Mouse (Mus musculus) retina, embryonic 14.5 days (tissue): Measurements from ENCODE around the gene Smc3.

Experiments used
- DNase-seq: peaks from one replicate; pipeline ENCODE4 v3.0.0-alpha.2; 2015; ENCODE audit warnings: low spot score

Gene Smc3

GRCm38 (mm10) chr19:53599757-53600539 lies at the start of gene Smc3:
Gene Smc3, plus strand, starts transcription at chr19:53600398.
- peak; percentile 99 for DNase-seq

DNA sequence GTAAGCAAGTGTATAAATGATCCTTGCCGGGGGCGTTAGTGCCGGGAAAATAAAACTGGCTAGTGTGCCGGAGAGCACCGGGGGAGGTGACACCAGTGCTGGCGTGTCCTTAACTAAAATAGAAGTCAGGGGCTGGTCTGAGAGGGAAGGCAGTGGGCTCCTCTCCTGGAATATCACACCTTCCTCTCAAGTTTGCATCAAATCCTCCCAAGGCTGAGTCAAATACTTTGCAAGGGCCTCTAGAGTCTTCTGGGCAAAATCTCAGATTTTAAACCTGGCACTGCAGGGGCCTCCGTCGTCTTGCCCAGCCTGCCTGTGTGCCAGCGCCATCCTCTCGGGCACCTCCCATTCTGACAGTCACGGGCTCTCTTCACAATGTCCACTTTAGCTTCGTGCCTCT lies 49.2 kb upstream of the Smc3 start:
- DNase-seq, result no peak

GRCm38 (mm10) chr19:53552216-53552786 lies 47.9 kb upstream of the Smc3 start:
- DNase-seq, result no peak

DNA sequence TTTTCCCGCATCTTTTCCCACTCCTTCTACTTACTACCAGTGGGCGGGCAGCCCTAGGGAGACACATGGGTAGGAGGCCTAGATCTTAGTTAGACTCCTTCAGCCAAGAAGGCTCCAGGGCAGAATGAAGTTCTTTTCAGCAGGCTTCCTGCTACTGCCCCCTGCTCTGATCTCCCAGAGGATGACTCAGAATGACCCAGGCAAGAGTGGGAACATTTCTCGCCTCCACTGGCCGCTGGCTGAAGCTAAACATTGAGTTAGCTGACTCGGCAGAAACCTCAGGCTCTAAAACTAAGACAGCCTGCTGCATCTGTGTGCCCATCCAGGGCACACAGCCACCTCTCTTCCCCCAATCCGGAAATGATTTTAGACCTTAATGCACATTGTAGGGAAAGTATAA lies 47.4 kb upstream of the Smc3 start:
- DNase-seq, result no peak

DNA sequence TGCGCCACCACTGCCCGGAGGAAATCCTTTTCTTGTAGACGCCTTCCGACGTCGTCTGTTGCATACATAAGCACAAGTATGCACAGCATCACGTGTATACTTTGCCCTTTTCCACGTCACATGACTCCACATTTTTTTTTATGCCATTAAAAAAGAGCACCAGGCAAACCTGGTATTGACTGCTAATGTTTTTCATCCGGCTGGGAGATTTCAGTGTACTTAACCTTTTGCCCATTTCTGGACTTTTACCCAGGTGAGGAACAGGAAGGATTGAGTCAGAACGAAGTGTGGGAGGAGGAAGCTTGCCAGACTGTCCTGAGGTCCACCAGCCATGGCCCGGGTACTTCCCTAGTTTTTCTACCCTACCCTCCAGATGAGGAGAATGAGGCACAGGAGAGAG lies 45.8 kb upstream of the Smc3 start:
- DNase-seq, result no peak

GRCm38 (mm10) chr19:53554981-53555616 lies 45.1 kb upstream of the Smc3 start:
- DNase-seq, result no peak

DNA sequence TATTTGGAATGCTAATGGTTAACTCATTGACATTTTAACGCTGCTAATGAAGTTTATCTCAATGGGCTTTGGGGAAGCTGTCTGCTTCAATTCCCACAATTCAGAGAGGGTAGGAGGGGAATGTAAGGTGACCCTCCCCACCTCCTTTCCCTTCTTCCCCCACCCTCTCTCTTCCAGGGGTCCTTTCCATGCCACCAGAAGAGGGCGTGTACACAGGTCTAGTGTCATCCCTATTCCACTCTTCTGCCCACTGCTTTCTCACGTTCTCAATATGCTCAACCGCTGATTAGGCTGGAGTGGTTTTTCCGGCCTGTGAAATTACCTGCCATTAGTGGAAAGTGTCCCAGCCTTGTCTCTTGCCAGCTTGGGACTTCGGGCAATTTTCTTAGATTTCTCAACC lies 43.4 kb upstream of the Smc3 start:
- peak; percentile 34 for DNase-seq

DNA sequence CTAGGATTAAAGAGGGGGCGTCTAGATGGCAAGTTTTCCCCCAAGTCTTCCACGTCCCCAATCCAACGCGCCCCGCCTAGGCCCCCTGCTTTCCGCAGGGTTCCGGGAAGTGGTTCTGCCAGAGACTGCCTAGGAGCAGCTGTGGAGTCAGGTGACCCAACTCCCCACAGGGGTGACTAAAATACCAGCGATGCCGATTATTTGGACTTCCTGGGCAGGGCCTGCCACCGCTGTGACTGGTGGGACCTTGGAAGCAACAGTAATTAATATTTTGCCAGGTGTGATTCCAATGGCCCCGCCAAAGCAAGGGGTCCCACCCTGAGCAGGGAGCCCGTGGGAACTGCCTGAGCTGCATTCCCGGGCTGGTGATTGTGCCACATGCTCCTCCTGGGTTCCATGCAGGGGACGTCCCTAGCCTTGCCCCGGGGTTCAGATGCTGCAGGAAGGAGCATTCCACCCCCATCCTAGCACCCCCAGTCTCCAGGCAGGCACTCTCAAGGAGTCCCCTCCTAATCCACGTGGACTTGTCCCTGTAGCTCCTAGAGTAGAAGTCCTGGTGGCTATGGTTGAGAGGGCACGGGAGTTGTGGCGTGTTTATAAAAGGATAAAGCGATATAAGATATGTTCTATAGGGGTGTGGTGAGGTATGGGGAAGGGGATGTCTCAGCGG lies 42.8 kb upstream of the Smc3 start:
- no peak for DNase-seq

DNA sequence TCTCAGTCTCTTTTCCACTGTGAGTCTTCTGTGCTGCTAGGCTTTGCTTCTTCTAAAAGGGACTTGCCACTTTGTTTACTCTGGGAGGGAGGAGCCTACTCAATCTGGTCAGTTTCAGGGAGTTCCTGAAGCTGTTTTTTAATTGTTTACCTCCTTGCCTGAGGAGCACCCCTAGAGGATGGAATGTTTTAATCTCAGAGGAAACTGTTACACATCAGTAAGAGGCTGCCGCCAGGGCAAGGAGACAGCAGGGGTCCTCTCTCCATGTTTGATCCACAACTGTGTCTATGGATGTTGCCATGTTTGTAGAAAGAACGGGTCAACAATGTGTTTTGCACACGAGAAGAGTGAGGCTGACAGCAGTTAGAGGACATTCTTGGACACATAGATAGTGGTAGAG lies 39.8 kb upstream of the Smc3 start:
- no peak for DNase-seq

- DNase-seq, result no peak
Measured at GRCm38 (mm10) chr19:53564174-53564573, 36.0 kb upstream of the Smc3 start.

- DNase-seq, result no peak
Measured at GRCm38 (mm10) chr19:53565565-53566277, 34.5 kb upstream of the Smc3 start.

GRCm38 (mm10) chr19:53567864-53568263 lies 32.3 kb upstream of the Smc3 start:
- no peak for DNase-seq

GRCm38 (mm10) chr19:53568553-53568952 lies 31.6 kb upstream of the Smc3 start:
- DNase-seq, result no peak

GRCm38 (mm10) chr19:53571056-53571455 lies 29.1 kb upstream of the Smc3 start:
- DNase-seq, result no peak

DNA sequence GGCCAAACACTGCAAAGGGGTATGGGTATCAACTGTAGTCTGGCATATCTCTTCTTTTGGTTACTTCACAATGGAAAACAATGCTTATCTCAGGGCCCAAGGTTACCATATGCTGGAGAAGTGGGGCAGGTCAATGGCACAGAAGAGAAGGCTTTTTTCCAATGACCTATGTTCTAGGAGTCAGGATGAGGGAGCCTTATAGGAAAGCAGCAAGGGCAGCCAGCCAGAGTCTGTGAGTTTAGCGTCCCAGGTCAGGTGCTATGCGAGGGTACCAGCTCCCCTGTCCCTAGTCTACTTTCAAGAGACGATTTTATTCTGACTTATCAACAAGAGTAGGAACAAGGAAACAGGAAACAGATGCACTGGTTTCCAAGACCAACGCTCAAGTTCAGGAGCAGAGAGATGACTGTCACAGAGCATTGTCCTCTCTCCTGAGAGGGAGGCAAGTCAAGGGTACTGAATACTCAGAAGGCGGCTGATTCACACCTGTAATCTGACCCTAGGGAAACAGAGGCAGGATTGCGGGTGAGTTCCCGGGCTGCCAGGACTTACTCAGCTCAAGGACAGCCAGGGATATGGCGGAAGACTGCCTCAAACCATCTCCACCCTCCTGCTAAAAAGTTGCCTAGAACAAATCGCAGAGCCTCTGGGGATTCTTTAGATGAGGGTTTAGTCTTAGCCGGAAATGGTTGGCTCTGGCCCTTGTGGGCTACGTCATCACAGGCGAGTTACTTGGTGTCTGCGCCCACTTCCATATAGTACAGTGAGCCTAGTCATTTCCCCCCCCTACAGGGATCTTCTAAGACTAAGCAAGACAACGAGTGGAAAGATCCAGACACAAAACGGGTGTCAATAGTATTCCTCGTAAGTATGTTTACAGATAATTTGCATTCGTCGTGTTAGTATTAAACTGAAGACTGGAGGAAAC lies 28.4 kb upstream of the Smc3 start:
- DNase-seq, result no peak

GRCm38 (mm10) chr19:53572607-53573006 lies 27.6 kb upstream of the Smc3 start:
- DNase-seq, result no peak

DNA sequence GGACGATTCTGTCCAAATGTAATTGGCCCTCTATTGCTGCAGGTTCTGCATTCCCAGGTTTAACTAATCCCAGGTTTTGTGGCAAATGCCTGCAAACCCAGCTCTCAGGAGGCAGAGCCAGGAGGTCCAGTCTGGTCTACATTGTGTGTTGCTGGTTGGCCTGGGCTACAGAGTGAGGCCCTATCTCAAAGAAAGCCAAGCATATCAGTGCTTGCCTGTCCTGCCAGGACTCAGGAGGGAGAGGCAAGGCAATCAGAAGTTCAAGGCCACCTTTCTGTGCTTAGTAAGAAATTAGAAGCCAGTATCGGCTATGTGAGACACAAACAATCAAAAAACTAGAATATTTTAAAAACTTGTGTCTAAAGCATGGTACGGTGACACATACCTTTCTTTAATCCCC lies 27.0 kb upstream of the Smc3 start:
- DNase-seq, result no peak

- no peak for DNase-seq
Measured at GRCm38 (mm10) chr19:53574131-53574530, 26.1 kb upstream of the Smc3 start.

DNA sequence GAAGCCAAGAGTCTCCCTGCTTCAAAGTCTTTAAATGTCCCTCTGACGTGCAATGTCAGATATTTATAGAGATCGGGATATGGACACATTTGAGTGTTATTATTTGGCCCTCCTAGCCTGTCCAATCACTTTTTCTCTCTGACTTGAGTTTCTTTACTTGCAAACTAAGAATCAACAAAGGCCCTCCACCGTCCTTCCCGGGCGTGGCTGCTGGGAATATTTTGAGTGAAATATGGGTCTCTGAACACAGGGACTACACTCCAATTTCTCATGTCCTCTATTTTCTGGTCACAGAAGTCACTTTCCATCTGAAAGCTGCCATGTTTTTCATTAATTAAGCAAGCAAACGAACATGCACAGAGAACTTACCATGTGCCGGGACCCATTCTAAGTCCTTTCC lies 25.7 kb upstream of the Smc3 start:
- DNase-seq, result no peak

DNA sequence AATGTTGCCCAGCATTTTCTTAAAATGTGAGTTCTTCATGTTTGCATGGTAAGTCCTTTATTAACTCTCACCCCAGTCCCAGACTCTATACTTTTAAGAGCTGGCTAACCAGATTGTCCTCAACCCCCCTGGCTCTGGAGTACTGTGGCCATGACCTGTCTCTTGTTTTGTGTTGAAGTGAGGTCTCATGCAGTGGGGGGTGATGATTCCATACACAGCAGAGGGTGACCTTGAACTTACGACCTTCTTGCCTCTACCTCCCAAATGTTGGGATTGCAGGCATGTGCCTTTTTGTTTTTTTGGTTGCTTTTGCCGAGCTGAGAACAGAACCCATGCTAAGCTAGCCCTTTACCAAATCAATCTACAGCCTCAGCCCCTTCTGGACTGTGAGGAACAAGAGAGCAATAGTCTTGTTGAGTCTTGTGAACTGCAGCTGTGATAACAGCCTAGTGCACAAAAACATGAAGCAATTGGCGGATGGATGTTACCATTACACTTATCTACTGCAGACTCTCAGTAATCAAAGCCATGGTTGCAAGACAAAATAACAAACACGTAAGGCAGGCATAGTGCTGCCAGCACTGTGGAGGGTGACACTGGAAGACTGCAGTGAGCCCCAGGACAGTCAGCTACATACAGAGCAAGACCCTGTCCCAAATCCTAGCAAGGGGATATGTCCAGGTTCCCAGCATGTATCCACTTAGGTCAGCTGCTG lies 24.7 kb upstream of the Smc3 start:
- no peak for DNase-seq
